Mouse (Mus musculus): ENCODE data around the gene Lrrc34. TPM values are rescaled to one million over a fixed set of nuclear protein-coding genes. Genes with fewer than 3 reads are reported as not detected.

Gene Lrrc34
- polyA plus RNA-seq, 1 experiment from 2014 or later = 1.6 TPM

DNA sequence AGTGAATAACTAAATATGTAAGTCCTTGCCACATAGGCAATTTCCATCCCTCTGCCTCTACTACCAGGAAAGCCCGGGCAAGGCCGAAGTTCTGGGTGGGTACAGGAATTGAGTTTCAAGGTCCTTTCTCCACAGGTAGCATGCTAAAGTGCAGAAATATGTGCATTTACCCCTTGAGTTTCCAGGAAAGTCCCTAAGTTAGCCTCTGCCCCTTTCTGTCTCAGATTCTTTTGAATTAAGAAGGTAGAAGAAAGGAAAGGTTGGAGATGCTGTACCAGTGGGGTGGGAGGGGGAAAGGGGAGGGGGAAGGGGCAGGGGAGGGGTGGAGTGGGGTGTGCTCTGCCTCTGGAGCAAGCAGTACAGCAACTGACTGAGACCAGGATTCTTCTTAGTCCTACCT, 797 bp upstream of the Lrrc34 start:
- 93% methylated on average over 2 of the region's 2 CpGs for WGBS
- ATAC-seq = no peak
- no peak overlapping the region for H3K4me2 ChIP-seq (ENCODE audit: low read length)
- no peak overlapping the region for H3K4me3 ChIP-seq (ENCODE audit: low read length)
- H3K4me1 ChIP-seq (ENCODE audit: control insufficient read depth, insufficient read depth, low read depth, low read length) = peaks cover 10% of the 10 kb centered on the region
- H3K27me3 ChIP-seq (replicated peaks; ENCODE audit: control insufficient read depth, insufficient read depth, low read length) = peaks cover 7% of the 10 kb centered on the region
- H3K36me3 ChIP-seq (ENCODE audit: control insufficient read depth, insufficient read depth, low read length) = no peaks in the 10 kb centered on the region
- no peaks in the 10 kb centered on the region for H3K9me3 ChIP-seq (ENCODE audit: control insufficient read depth, low read length)
- H3K9ac ChIP-seq (ENCODE audit: low read depth, low read length) = no peak overlapping the region
- no peak overlapping the region for H3K27ac ChIP-seq (ENCODE audit: low read depth, low read length)

DNA sequence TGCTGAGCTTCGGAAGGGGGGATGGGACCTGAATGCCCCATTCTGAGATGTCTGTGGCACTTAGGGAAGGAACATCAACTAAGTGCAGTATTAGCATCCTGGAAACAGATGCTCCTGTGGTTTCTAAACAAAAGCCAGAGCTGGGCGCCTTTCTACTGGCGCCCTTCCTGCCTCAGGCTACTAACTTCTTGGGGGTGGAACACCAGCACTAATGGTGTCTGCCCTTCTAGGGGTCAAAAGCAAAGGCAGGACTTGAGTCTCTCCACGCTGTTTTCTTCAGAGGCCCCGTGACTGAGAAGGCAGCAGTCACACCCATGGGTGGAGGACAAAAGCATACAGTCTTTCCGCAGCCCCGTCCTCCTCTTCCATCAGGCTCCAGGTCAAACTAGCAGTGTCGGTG, 908 bp downstream of the Lrrc34 start:
- no peak for ATAC-seq
- Histone ChIP-seq H3K9ac (ENCODE audit: low read depth, low read length) (no peak overlapping the region), H3K4me1 (ENCODE audit: control insufficient read depth, insufficient read depth, low read depth, low read length) (peaks cover 10% of the 10 kb centered on the region), H3K9me3 (ENCODE audit: control insufficient read depth, low read length) (no peaks in the 10 kb centered on the region), H3K27me3 (replicated peaks; ENCODE audit: control insufficient read depth, insufficient read depth, low read length) (peaks cover 6% of the 10 kb centered on the region), H3K4me2 (ENCODE audit: low read length) (no peak overlapping the region), H3K36me3 (ENCODE audit: control insufficient read depth, insufficient read depth, low read length) (no peaks in the 10 kb centered on the region), H3K27ac (ENCODE audit: low read depth, low read length) (no peak overlapping the region), H3K4me3 (ENCODE audit: low read length) (no peak overlapping the region)
- WGBS = 55% methylated on average over 8 of the region's 8 CpGs

DNA sequence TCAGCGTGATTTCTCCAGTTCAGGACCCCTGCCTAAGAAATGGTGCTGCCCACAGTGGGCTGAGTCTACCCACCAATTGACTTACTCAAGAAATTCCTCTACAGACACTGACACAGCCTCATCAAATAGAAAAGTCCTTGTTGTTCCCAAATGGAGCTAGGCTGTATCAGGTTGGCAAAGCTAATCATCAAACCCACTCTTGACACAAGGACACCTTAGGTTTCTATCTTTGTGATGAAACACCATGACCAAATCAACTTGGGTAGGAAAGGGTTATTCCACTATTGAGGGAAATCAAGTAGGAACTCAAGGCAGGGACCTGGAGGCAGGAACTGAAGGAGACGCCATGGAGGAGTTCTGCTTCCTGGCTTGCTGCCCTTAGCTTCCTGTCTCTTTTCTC, 3.5 kb downstream of the Lrrc34 start, which contains the start of gene Lrriq4:
TSS of gene Lrriq4 (plus strand) at position 301 of the 400 bp plus-strand sequence.
- H3K27me3 ChIP-seq (replicated peaks; ENCODE audit: control insufficient read depth, insufficient read depth, low read length) = peaks cover 3% of the 10 kb centered on the region
- no peak within 1 kb of the TSS for H3K9ac ChIP-seq (ENCODE audit: low read depth, low read length)
- no peak within 1 kb of the TSS for H3K4me2 ChIP-seq (ENCODE audit: low read length)
- no peaks in the 10 kb centered on the region for H3K36me3 ChIP-seq (ENCODE audit: control insufficient read depth, insufficient read depth, low read length)
- no peak within 1 kb of the TSS for H3K4me3 ChIP-seq (ENCODE audit: low read length)
- 67% methylated on average over 2 of the region's 2 CpGs for WGBS
- no peaks in the 10 kb centered on the region; the same call in 1 of the 2 replicates for H3K4me1 ChIP-seq (ENCODE audit: control insufficient read depth, insufficient read depth, low read depth, low read length)
- H3K9me3 ChIP-seq (ENCODE audit: control insufficient read depth, low read length) = no peaks in the 10 kb centered on the region
- no peak within 1 kb of the TSS for H3K27ac ChIP-seq (ENCODE audit: low read depth, low read length)
- ATAC-seq = no peak

DNA sequence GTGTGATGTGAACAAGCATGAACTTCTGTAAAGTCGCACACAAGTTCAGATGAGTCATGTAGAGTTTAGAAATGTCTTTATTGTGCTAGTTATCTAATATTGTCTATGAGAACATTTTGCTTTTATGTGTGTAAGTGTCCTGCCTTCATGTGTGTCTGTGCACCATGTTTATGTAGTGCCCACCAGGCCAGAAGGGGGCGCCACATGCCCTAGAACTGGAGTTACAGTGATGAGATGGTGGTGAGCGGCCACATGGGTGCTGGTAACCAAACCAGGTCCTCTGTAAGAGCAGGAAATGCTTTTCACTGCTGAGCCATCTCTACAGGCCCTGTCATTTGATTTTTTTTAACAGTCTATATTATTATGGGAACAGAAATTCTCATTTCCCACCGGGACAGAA, 12.0 kb downstream of the Lrrc34 start:
- Histone ChIP-seq H3K4me2 (ENCODE audit: low read length) (no peak overlapping the region), H3K4me1 (ENCODE audit: control insufficient read depth, insufficient read depth, low read depth, low read length) (no peaks in the 10 kb centered on the region), H3K27me3 (replicated peaks; ENCODE audit: control insufficient read depth, insufficient read depth, low read length) (no peaks in the 10 kb centered on the region), H3K9ac (ENCODE audit: low read depth, low read length) (no peak overlapping the region), H3K27ac (ENCODE audit: low read depth, low read length) (no peak overlapping the region), H3K36me3 (ENCODE audit: control insufficient read depth, insufficient read depth, low read length) (no peaks in the 10 kb centered on the region), H3K4me3 (ENCODE audit: low read length) (no peak overlapping the region), H3K9me3 (ENCODE audit: control insufficient read depth, low read length) (no peaks in the 10 kb centered on the region)
- ATAC-seq = no peak
- WGBS = 82% methylated on average over 4 of the region's 4 CpGs

DNA sequence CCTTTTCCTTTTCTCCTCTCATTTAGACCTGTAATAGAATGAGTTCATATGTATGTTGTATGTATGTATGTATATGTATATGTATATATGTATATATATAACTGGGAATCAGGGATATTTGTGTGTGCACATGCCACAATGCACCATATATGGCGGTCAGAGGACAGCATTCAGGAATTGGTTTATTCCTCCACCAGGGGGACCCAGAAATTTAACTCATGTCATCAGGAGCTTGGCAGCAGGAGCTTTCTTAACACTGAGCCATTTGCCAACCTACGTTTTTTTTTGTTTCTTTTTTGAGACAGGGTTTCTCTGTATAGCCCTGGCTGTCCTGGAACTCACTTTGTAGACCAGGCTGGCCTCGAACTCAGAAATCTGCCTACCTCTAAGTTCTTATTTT, 14.0 kb downstream of the Lrrc34 start:
- no peak overlapping the region for H3K27ac ChIP-seq (ENCODE audit: low read depth, low read length)
- H3K27me3 ChIP-seq (replicated peaks; ENCODE audit: control insufficient read depth, insufficient read depth, low read length) = no peaks in the 10 kb centered on the region
- H3K9me3 ChIP-seq (ENCODE audit: control insufficient read depth, low read length) = no peaks in the 10 kb centered on the region
- no peak overlapping the region for H3K4me2 ChIP-seq (ENCODE audit: low read length)
- no peak overlapping the region for H3K4me3 ChIP-seq (ENCODE audit: low read length)
- H3K4me1 ChIP-seq (ENCODE audit: control insufficient read depth, insufficient read depth, low read depth, low read length) = no peaks in the 10 kb centered on the region
- H3K9ac ChIP-seq (ENCODE audit: low read depth, low read length) = no peak overlapping the region
- 66% methylated on average over 3 of the region's 3 CpGs for WGBS
- H3K36me3 ChIP-seq (ENCODE audit: control insufficient read depth, insufficient read depth, low read length) = no peaks in the 10 kb centered on the region
- no peak for ATAC-seq

DNA sequence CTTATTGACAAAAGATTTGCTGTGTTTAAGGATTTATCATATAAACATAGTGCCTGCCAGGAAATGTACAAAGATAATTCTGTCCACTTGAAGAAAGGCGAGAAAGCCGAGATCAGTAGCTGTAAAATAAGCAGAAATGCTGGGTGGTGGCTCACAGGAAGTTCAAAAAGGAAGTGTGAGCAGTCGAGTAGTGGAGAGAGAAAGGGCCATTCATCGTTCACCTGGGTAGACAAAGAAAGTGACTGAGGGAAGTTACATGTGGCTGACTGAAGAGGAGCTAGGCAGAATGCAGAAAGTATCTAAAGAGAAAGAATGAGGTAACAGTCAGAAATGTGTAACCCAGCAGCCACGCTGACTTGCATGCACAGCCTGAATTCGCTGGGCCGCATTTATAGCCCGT, 27.5 kb downstream of the Lrrc34 start:
- Histone ChIP-seq H3K27me3 (replicated peaks; ENCODE audit: control insufficient read depth, insufficient read depth, low read length) (no peaks in the 10 kb centered on the region), H3K36me3 (ENCODE audit: control insufficient read depth, insufficient read depth, low read length) (peaks cover 17% of the 10 kb centered on the region), H3K9me3 (ENCODE audit: control insufficient read depth, low read length) (no peaks in the 10 kb centered on the region), H3K9ac (ENCODE audit: low read depth, low read length) (no peak overlapping the region), H3K4me2 (ENCODE audit: low read length) (no peak overlapping the region), H3K4me1 (ENCODE audit: control insufficient read depth, insufficient read depth, low read depth, low read length) (no peaks in the 10 kb centered on the region), H3K27ac (ENCODE audit: low read depth, low read length) (no peak overlapping the region), H3K4me3 (ENCODE audit: low read length) (no peak overlapping the region)
- ATAC-seq = no peak
- 89% methylated on average over 8 of the region's 8 CpGs for WGBS

DNA sequence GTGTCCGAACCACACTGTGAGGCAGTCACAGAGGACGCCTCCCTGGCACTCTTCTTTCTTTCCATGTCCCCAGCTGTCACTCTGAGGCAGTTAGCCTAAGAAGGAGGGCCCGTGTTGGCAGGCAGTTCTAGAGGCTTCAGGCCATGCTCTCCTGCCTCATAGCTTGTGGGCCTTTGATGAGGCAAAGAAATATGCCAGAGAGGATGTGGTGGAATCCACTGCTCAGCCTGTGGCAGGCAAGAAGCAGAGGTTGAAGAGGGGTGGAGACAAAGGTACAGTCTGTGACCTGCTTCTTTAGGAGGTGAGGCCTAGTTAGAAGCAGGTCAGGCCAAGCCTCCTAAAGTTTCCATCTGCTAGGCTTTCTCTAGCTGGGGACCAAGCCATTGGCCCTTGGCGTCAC, 36.7 kb downstream of the Lrrc34 start:
- Histone ChIP-seq H3K9ac (ENCODE audit: low read depth, low read length) (no peak overlapping the region), H3K36me3 (ENCODE audit: control insufficient read depth, insufficient read depth, low read length) (peaks cover 44% of the 10 kb centered on the region), H3K27me3 (replicated peaks; ENCODE audit: control insufficient read depth, insufficient read depth, low read length) (no peaks in the 10 kb centered on the region), H3K9me3 (ENCODE audit: control insufficient read depth, low read length) (no peaks in the 10 kb centered on the region), H3K4me1 (ENCODE audit: control insufficient read depth, insufficient read depth, low read depth, low read length) (no peaks in the 10 kb centered on the region), H3K27ac (ENCODE audit: low read depth, low read length) (no peak overlapping the region), H3K4me3 (ENCODE audit: low read length) (no peak overlapping the region), H3K4me2 (ENCODE audit: low read length) (no peak overlapping the region)
- 94% methylated on average over 4 of the region's 4 CpGs for WGBS
- ATAC-seq = no peak

DNA sequence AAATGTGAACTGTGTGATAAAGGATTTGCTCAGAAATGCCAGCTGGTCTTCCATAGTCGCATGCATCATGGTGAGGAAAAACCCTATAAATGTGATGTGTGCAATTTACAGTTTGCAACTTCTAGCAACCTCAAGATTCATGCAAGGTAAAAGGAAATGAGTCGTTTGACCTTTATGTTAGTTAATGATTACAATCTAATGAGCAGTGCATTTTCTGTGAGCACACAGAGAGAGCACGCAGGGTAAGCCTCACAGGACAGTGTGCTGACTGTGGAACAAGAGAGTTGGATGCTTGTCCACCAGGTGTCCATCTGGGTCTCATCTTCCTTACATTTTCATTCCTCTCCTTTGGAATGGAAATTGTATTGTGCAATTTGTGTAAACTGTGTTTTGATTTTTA, 38.7 kb downstream of the Lrrc34 start:
- Histone ChIP-seq H3K27ac (ENCODE audit: low read depth, low read length) (no peak overlapping the region), H3K9ac (ENCODE audit: low read depth, low read length) (no peak overlapping the region), H3K27me3 (replicated peaks; ENCODE audit: control insufficient read depth, insufficient read depth, low read length) (no peaks in the 10 kb centered on the region), H3K4me3 (ENCODE audit: low read length) (no peak overlapping the region), H3K36me3 (ENCODE audit: control insufficient read depth, insufficient read depth, low read length) (peaks cover 39% of the 10 kb centered on the region), H3K4me2 (ENCODE audit: low read length) (no peak overlapping the region), H3K9me3 (ENCODE audit: control insufficient read depth, low read length) (no peaks in the 10 kb centered on the region), H3K4me1 (ENCODE audit: control insufficient read depth, insufficient read depth, low read depth, low read length) (peaks cover 6% of the 10 kb centered on the region; the same call in 1 of the 2 replicates)
- 91% methylated on average over 3 of the region's 3 CpGs for WGBS
- ATAC-seq = no peak

DNA sequence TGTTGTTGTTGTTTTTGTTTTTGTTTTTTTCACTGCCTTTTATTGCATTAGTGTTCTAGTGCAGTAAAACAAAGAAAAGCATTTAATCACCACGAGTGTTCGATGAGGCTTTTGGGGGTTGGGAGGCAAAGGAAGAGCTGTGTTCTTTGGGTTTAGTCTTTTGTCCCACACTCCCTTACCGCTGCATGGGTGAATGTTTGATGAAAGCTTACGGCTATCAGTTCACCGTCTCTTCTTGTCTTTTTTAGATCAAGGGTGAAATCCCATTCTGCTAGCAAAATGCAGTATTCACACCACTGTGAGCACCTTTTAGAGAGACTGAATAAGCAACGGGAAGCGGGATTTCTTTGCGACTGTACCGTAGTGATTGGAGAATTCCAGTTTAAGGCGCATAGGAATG, 44.4 kb downstream of the Lrrc34 start:
- no peaks in the 10 kb centered on the region for H3K9me3 ChIP-seq (ENCODE audit: control insufficient read depth, low read length)
- peak overlapping the region; percentile 83 for H3K4me3 ChIP-seq (ENCODE audit: low read length)
- peak overlapping the region; percentile 76; the same call in 1 of the 2 replicates for H3K9ac ChIP-seq (ENCODE audit: low read depth, low read length)
- no peaks in the 10 kb centered on the region for H3K27me3 ChIP-seq (replicated peaks; ENCODE audit: control insufficient read depth, insufficient read depth, low read length)
- H3K4me1 ChIP-seq (ENCODE audit: control insufficient read depth, insufficient read depth, low read depth, low read length) = peaks cover 14% of the 10 kb centered on the region
- no peak for ATAC-seq
- H3K36me3 ChIP-seq (ENCODE audit: control insufficient read depth, insufficient read depth, low read length) = peaks cover 13% of the 10 kb centered on the region
- peak overlapping the region; percentile 57 for H3K4me2 ChIP-seq (ENCODE audit: low read length)
- WGBS = 33% methylated on average over 10 of the region's 10 CpGs
- H3K27ac ChIP-seq (ENCODE audit: low read depth, low read length) = no peak overlapping the region

DNA sequence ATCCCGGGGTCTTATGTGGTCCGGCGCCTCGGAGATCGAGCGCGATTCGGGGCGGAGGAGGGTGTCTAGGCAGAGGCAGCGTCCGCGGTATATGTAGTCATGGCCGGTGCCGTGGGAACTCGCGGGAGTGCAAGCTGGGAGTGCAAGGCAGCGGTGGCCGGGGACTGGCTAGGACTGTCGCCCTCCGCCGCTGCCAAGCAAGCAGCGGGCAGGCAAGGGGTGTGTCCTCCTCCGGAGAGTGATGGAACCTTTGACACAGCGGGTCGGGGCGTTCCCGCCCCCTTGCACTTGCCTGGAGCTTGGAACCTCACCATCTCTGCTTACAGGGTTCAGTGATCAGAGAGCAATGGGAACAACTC, 45.0 kb downstream of the Lrrc34 start:
- no peak for ATAC-seq
- Histone ChIP-seq H3K4me1 (ENCODE audit: control insufficient read depth, insufficient read depth, low read depth, low read length) (peaks cover 14% of the 10 kb centered on the region), H3K36me3 (ENCODE audit: control insufficient read depth, insufficient read depth, low read length) (peaks cover 11% of the 10 kb centered on the region), H3K4me3 (ENCODE audit: low read length) (peak overlapping the region; percentile 83), H3K9ac (ENCODE audit: low read depth, low read length) (peak overlapping the region; percentile 76), H3K27ac (ENCODE audit: low read depth, low read length) (peak overlapping the region; percentile 98), H3K27me3 (replicated peaks; ENCODE audit: control insufficient read depth, insufficient read depth, low read length) (no peaks in the 10 kb centered on the region), H3K9me3 (ENCODE audit: control insufficient read depth, low read length) (no peaks in the 10 kb centered on the region), H3K4me2 (ENCODE audit: low read length) (peak overlapping the region; percentile 57)
- 0% methylated on average over 25 of the region's 27 CpGs for WGBS
